24 mouse cellular contexts compared by ENCODE assay signal in the genomic region with DNA sequence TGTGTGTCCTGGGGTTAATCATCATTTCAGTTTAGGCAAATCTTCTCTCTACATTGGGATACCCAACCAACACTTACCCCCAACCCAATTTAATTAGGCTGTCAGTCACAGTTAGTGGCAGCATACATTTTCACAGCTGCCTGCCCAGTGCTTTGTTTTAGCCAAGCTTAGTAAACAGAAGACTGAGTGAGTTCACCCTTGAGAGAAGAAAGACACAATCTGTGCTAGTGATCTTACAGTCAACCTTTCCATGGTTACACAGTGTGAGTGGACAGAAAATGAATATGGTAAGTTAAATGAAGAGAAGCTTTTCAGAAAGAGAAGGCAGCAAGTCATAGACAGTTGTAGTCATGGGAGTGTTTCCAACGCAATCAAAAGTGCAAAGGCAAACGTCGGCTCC.
DNase-seq lines count a peak whose midpoint lies in the region; ATAC-seq lines count a peak whose summit lies in the region.
"Had no signal": no experiment of that assay in that cellular context is flagged by ENCODE, and none has a peak within 500 bp of the region (broad histone marks: within the 10 kb centered on the region; RNA-seq: fewer than 3 reads in every experiment).

No protein-coding gene starts in this region.

- H3K27ac ChIP-seq in forebrain, embryonic 11.5 days (ENCODE audit: low read depth, low read length): no peak overlapping the region
- no peak overlapping the region for H3K27ac ChIP-seq in forebrain, embryonic 10.5 days
- H3K27ac ChIP-seq in forebrain, embryonic 13.5 days: no peak overlapping the region
- no peak overlapping the region for H3K27ac ChIP-seq in hindbrain, embryonic 13.5 days
- H3K27ac ChIP-seq in midbrain, embryonic 15.5 days: no peak overlapping the region
- H3K27ac ChIP-seq: embryonic facial prominence, embryonic 10.5 days; hindbrain, embryonic 15.5 days; layer of hippocampus, adult 2 months; limb, embryonic 12.5 days; liver, embryonic 12.5 days had no signal

- no peaks in the 10 kb centered on the region for H3K36me3 ChIP-seq in forebrain, embryonic 11.5 days (ENCODE audit: control insufficient read depth, insufficient read depth, low read length)
- no peaks in the 10 kb centered on the region for H3K36me3 ChIP-seq in forebrain, embryonic 10.5 days (replicated peaks)
- no peaks in the 10 kb centered on the region for H3K36me3 ChIP-seq in forebrain, embryonic 13.5 days (ENCODE audit: poor library complexity, severe bottlenecking)
- H3K36me3 ChIP-seq in hindbrain, embryonic 13.5 days: no peaks in the 10 kb centered on the region
- H3K36me3 ChIP-seq in midbrain, embryonic 15.5 days (replicated peaks): no peaks in the 10 kb centered on the region
- H3K36me3 ChIP-seq: embryonic facial prominence, embryonic 10.5 days; heart, embryonic 12.5 days; hindbrain, embryonic 15.5 days; limb, embryonic 12.5 days; liver, embryonic 12.5 days had no signal

- ATAC-seq in forebrain, embryonic 11.5 days (replicated peaks; ENCODE audit: low FRiP score): peak; percentile 66
- peak; percentile 88 for ATAC-seq in forebrain, embryonic 13.5 days
- peak; percentile 71 for ATAC-seq in hindbrain, embryonic 13.5 days (ENCODE audit: low FRiP score)
- ATAC-seq in midbrain, embryonic 15.5 days (replicated peaks): peak; percentile 42; the same call in 1 of the 2 replicates
- ATAC-seq: intestine, embryonic 16.5 days; liver, embryonic 12.5 days had no signal

- H3K9me3 ChIP-seq in forebrain, embryonic 11.5 days (ENCODE audit: control insufficient read depth, low read length): no peaks in the 10 kb centered on the region
- no peaks in the 10 kb centered on the region for H3K9me3 ChIP-seq in forebrain, embryonic 10.5 days
- no peaks in the 10 kb centered on the region for H3K9me3 ChIP-seq in forebrain, embryonic 13.5 days (replicated peaks)
- no peaks in the 10 kb centered on the region for H3K9me3 ChIP-seq in hindbrain, embryonic 13.5 days
- no peaks in the 10 kb centered on the region for H3K9me3 ChIP-seq in midbrain, embryonic 15.5 days
- H3K9me3 ChIP-seq: embryonic facial prominence, embryonic 10.5 days; heart, embryonic 12.5 days; hindbrain, embryonic 15.5 days; limb, embryonic 12.5 days; liver, embryonic 12.5 days had no signal

- no peaks in the 10 kb centered on the region for H3K27me3 ChIP-seq in forebrain, embryonic 11.5 days (ENCODE audit: control insufficient read depth, insufficient read depth, low read length)
- H3K27me3 ChIP-seq in forebrain, embryonic 10.5 days (ENCODE audit: poor library complexity, severe bottlenecking): no peaks in the 10 kb centered on the region
- no peaks in the 10 kb centered on the region for H3K27me3 ChIP-seq in forebrain, embryonic 13.5 days
- H3K27me3 ChIP-seq in hindbrain, embryonic 13.5 days: no peaks in the 10 kb centered on the region
- no peaks in the 10 kb centered on the region for H3K27me3 ChIP-seq in midbrain, embryonic 15.5 days (replicated peaks)
- H3K27me3 ChIP-seq: heart, embryonic 12.5 days; hindbrain, embryonic 15.5 days; limb, embryonic 12.5 days; liver, embryonic 12.5 days had no signal

- no peak for DNase-seq in forebrain, embryonic 11.5 days (ENCODE audit: low spot score)
- DNase-seq in forebrain, embryonic 10.5 days (ENCODE audit: extremely low spot score, low spot score): no peak
- no peak for DNase-seq in layer of hippocampus, adult 9-11 months
- DNase-seq in cerebellum, adult 8-10 months: no peak
- DNase-seq: adrenal gland, postnatal 25 days; cerebellum, postnatal 10 days; gastrocnemius, postnatal 25 days; heart, adult 18-20 months; heart, postnatal 10 days; kidney, postnatal 25 days; layer of hippocampus, postnatal 36 days; lung, adult 2 months; lung, postnatal 14 days; thymus, postnatal 25 days had no signal

- H3K4me1 ChIP-seq in forebrain, embryonic 11.5 days (replicated peaks; ENCODE audit: control insufficient read depth, insufficient read depth, low read length): no peaks in the 10 kb centered on the region
- H3K4me1 ChIP-seq in forebrain, embryonic 10.5 days: peaks cover 4% of the 10 kb centered on the region; the same call in 1 of the 2 replicates
- H3K4me1 ChIP-seq in forebrain, embryonic 13.5 days: no peaks in the 10 kb centered on the region
- no peaks in the 10 kb centered on the region for H3K4me1 ChIP-seq in hindbrain, embryonic 13.5 days (replicated peaks)
- no peaks in the 10 kb centered on the region for H3K4me1 ChIP-seq in midbrain, embryonic 15.5 days
- H3K4me1 ChIP-seq: embryonic facial prominence, embryonic 10.5 days; heart, embryonic 12.5 days; hindbrain, embryonic 15.5 days; limb, embryonic 12.5 days; liver, embryonic 12.5 days had no signal

- 68% methylated on average over 3 of the region's 3 CpGs for WGBS in forebrain, embryonic 11.5 days
- 87% methylated on average over 3 of the region's 3 CpGs for WGBS in forebrain, embryonic 10.5 days
- 50% methylated on average over 3 of the region's 3 CpGs for WGBS in forebrain, embryonic 13.5 days
- WGBS in hindbrain, embryonic 13.5 days: 41% methylated on average over 3 of the region's 3 CpGs
- WGBS in midbrain, embryonic 15.5 days: 61% methylated on average over 3 of the region's 3 CpGs

- H3K4me3 ChIP-seq in forebrain, embryonic 11.5 days (ENCODE audit: low read depth, low read length): no peak overlapping the region
- no peak overlapping the region for H3K4me3 ChIP-seq in forebrain, embryonic 10.5 days
- H3K4me3 ChIP-seq in forebrain, embryonic 13.5 days: no peak overlapping the region
- no peak overlapping the region for H3K4me3 ChIP-seq in hindbrain, embryonic 13.5 days
- H3K4me3 ChIP-seq in midbrain, embryonic 15.5 days: no peak overlapping the region
- H3K4me3 ChIP-seq: embryonic facial prominence, embryonic 10.5 days; heart, embryonic 12.5 days; hindbrain, embryonic 15.5 days; layer of hippocampus, adult 2 months; limb, embryonic 12.5 days; liver, embryonic 12.5 days had no signal

- H3K9ac ChIP-seq in forebrain, embryonic 11.5 days (ENCODE audit: low read length): no peak overlapping the region
- no peak overlapping the region for H3K9ac ChIP-seq in forebrain, embryonic 13.5 days
- H3K9ac ChIP-seq in hindbrain, embryonic 13.5 days: no peak overlapping the region
- H3K9ac ChIP-seq in midbrain, embryonic 15.5 days: no peak overlapping the region
- H3K9ac ChIP-seq: heart, embryonic 12.5 days; hindbrain, embryonic 15.5 days; limb, embryonic 12.5 days; liver, embryonic 12.5 days had no signal

- H3K4me2 ChIP-seq in forebrain, embryonic 11.5 days (ENCODE audit: low read depth, low read length, severe bottlenecking): no peak overlapping the region
- H3K4me2 ChIP-seq in forebrain, embryonic 13.5 days: no peak overlapping the region
- no peak overlapping the region for H3K4me2 ChIP-seq in hindbrain, embryonic 13.5 days
- no peak overlapping the region for H3K4me2 ChIP-seq in midbrain, embryonic 15.5 days
- H3K4me2 ChIP-seq: heart, embryonic 12.5 days; hindbrain, embryonic 15.5 days; limb, embryonic 12.5 days; liver, embryonic 12.5 days had no signal
